Mouse (Mus musculus) CH12.LX (cell line): Measurements from ENCODE around the gene Pappa2. TPM values are rescaled to one million over a fixed set of nuclear protein-coding genes. Genes with fewer than 3 reads are reported as not detected.

ENCODE experiments used
- DNase-seq: peaks from one replicate; pipeline ENCODE4 v3.0.0-alpha.2; 2013; ENCODE audit errors: extremely low read depth
- H3K27ac ChIP-seq: 2 replicates; pipeline ENCODE4 v1.5.1; 2012; ENCODE audit warnings: low read depth, mild to moderate bottlenecking, control low read depth, moderate library complexity; ENCODE audit not compliant: insufficient read depth
- H3K27me3 ChIP-seq: replicated peaks from 2 replicates; pipeline ENCODE3; 2012; ENCODE audit warnings: inconsistent platforms
- H3K36me3 ChIP-seq, 2 experiments: replicated peaks in 1 of 2; 2 replicates each; pipeline versions ENCODE3 to v1.6.1; 2012; ENCODE audit warnings: inconsistent platforms in 1 of 2, low read length in 1 of 2, mild to moderate bottlenecking in 1 of 2, mixed read lengths in 1 of 2, moderate library complexity in 1 of 2; ENCODE audit not compliant: control insufficient read depth in 1 of 2, insufficient read depth in 1 of 2
- H3K4me1 ChIP-seq, 2 experiments: 2 replicates each; pipeline ENCODE4 v1.6.1; 2012; ENCODE audit warnings: inconsistent platforms in 1 of 2, moderate library complexity in 1 of 2; ENCODE audit not compliant: insufficient read depth in 2 of 2, control insufficient read depth in 1 of 2
- H3K4me2 ChIP-seq: 2 replicates; pipeline ENCODE4 v1.6.1; 2012; ENCODE audit warnings: low read depth, mild to moderate bottlenecking, control low read depth; ENCODE audit not compliant: poor library complexity, insufficient read depth, severe bottlenecking
- H3K4me3 ChIP-seq, 3 experiments: fragments of 150-350 bp in 1 of 3; sonication (generic) in 1 of 3; replicated peaks in 1 of 3; 2 replicates each; pipeline versions ENCODE3 to v1.5.1; 2011 to 2012; ENCODE audit warnings: low read depth in 2 of 3, low read length in 2 of 3, mild to moderate bottlenecking in 2 of 3, moderate library complexity in 2 of 3, control low read depth in 1 of 3, improper control_type of control experiment in 1 of 3, inconsistent platforms in 1 of 3, mixed read lengths in 1 of 3; ENCODE audit not compliant: poor library complexity in 1 of 3
- H3K79me2 ChIP-seq: replicated peaks from 2 replicates; pipeline ENCODE4 v1.6.1; 2012; ENCODE audit warnings: mild to moderate bottlenecking, moderate library complexity; ENCODE audit not compliant: control insufficient read depth, poor library complexity, insufficient read depth, severe bottlenecking; ENCODE audit errors: extremely low read depth
- H3K9ac ChIP-seq: 2 replicates; pipeline ENCODE4 v1.6.1; 2012; ENCODE audit warnings: low read depth, mild to moderate bottlenecking, control low read depth, moderate library complexity; ENCODE audit not compliant: insufficient read depth
- H3K9me3 ChIP-seq: replicated peaks from 2 replicates; pipeline ENCODE3; 2012; ENCODE audit warnings: low read length, inconsistent platforms, mixed read lengths
- BHLHE40 ChIP-seq: IDR thresholded peaks from 2 replicates; pipeline ENCODE4 v1.6.1; 2011; ENCODE audit warnings: mild to moderate bottlenecking, low read depth, low read length, improper control_type of control experiment
- E2F4 ChIP-seq: IDR thresholded peaks from 2 replicates; pipeline ENCODE4 v1.6.1; 2011; ENCODE audit warnings: low read depth, low read length, improper control_type of control experiment; ENCODE audit not compliant: insufficient replicate concordance
- EP300 ChIP-seq: IDR thresholded peaks from 2 replicates; pipeline ENCODE4 v1.6.1; 2011; ENCODE audit warnings: low read length, improper control_type of control experiment
- GABPA ChIP-seq: IDR thresholded peaks from 2 replicates; pipeline ENCODE4 v1.6.1; 2012; ENCODE audit warnings: low read depth, low read length, improper control_type of control experiment, inconsistent platforms; ENCODE audit not compliant: insufficient replicate concordance
- IRF4 ChIP-seq: IDR thresholded peaks from 2 replicates; pipeline ENCODE4 v1.6.1; 2014; ENCODE audit warnings: low read depth, mild to moderate bottlenecking, inconsistent platforms, low read length, improper control_type of control experiment
- MAZ ChIP-seq: IDR thresholded peaks from 2 replicates; pipeline ENCODE4 v1.6.1; 2012; ENCODE audit warnings: low read depth, mild to moderate bottlenecking, inconsistent platforms, low read length, improper control_type of control experiment, moderate library complexity
- MYC ChIP-seq: IDR thresholded peaks from 2 replicates; pipeline ENCODE4 v1.6.1; 2011; ENCODE audit warnings: low read depth, mild to moderate bottlenecking, improper control_type of control experiment, low read length
- NRF1 ChIP-seq: IDR thresholded peaks from 2 replicates; pipeline ENCODE4 v1.6.1; 2014; ENCODE audit warnings: low read depth, mild to moderate bottlenecking, inconsistent platforms, low read length, improper control_type of control experiment, moderate library complexity
- PAX5 ChIP-seq: IDR thresholded peaks from 2 replicates; pipeline ENCODE4 v1.6.1; 2012; ENCODE audit warnings: low read length, inconsistent platforms, mixed read lengths
- RAD21 ChIP-seq: IDR thresholded peaks from 2 replicates; pipeline ENCODE4 v1.6.1; 2011; ENCODE audit warnings: low read depth, mild to moderate bottlenecking, low read length, improper control_type of control experiment, moderate library complexity
- RCOR1 ChIP-seq: conservative IDR thresholded peaks from 2 replicates; pipeline ENCODE4 v1.6.1; 2012; ENCODE audit warnings: low read depth, mild to moderate bottlenecking, inconsistent platforms, low read length, improper control_type of control experiment
- TBP ChIP-seq: conservative IDR thresholded peaks from 2 replicates; pipeline ENCODE4 v1.6.1; 2011; ENCODE audit warnings: low read depth, low read length, improper control_type of control experiment
- TCF12 ChIP-seq: IDR thresholded peaks from 2 replicates; pipeline ENCODE4 v1.6.1; 2014; ENCODE audit warnings: low read depth, mild to moderate bottlenecking, inconsistent platforms, low read length, improper control_type of control experiment
- UBTF ChIP-seq: IDR thresholded peaks from 2 replicates; pipeline ENCODE4 v1.6.1; 2012; ENCODE audit warnings: low read depth, mild to moderate bottlenecking, inconsistent platforms, low read length, improper control_type of control experiment, moderate library complexity
- USF1 ChIP-seq: IDR thresholded peaks from 2 replicates; pipeline ENCODE4 v1.6.1; 2014; ENCODE audit warnings: low read depth, mild to moderate bottlenecking, inconsistent platforms, low read length, improper control_type of control experiment
- USF2 ChIP-seq: conservative IDR thresholded peaks from 2 replicates; pipeline ENCODE4 v1.6.1; 2011; ENCODE audit warnings: low read depth, low read length, improper control_type of control experiment
- ZKSCAN1 ChIP-seq: IDR thresholded peaks from 2 replicates; pipeline ENCODE4 v1.6.1; 2012; ENCODE audit warnings: low read depth, inconsistent platforms, low read length, improper control_type of control experiment, borderline replicate concordance
- ZMIZ1 ChIP-seq: IDR thresholded peaks from 2 replicates; pipeline ENCODE4 v1.6.1; 2012; ENCODE audit warnings: low read depth, mild to moderate bottlenecking, inconsistent platforms, low read length, improper control_type of control experiment
- dilution Hi-C: fragments of 300-500 bp; cut with MboI; formaldehyde crosslinking; loops from 2 replicates; pipeline ENCODE4 v1.14.3; 2020; ENCODE audit warnings: low sequenced_read_pairs; ENCODE audit not compliant: extremely low pct_unique_long_range_greater_than_20kb, extremely low pct_ligation_motif_present
- in situ Hi-C: fragments of 300-500 bp; cut with MboI; formaldehyde crosslinking; loops from 3 replicates; pipeline ENCODE4 v1.14.3; 2019; ENCODE audit warnings: low sequenced_read_pairs, low pct_ligation_motif_present, low pct_unique_long_range_greater_than_20kb, mixed read lengths
- polyA plus RNA-seq: library from polyadenylated mRNA; unstranded; fragments of >175 nt; gene quantifications from 2 replicates; pipeline ENCODE4 v1.2.1, GENCODE M21; 2012; ENCODE audit warnings: low read depth; ENCODE audit not compliant: insufficient read length
- total RNA-seq, 2 experiments: library from RNA; depleted of rRNA; stranded (reverse); fragments of 300-350 nt in 1 of 2; fragments of >200 nt in 1 of 2; gene quantifications; 2 replicates each; pipeline ENCODE4 v1.2.3; 2012 to 2014

Gene Pappa2
- total and polyA plus RNA-seq, 3 experiments, result 0.17 to 1.3 (median 0.20) TPM

- Histone ChIP-seq H3K36me3 (no peaks in the 10 kb centered on the region), H3K27me3 (no peaks in the 10 kb centered on the region), H3K79me2 (no peaks in the 10 kb centered on the region), H3K9me3 (no peaks in the 10 kb centered on the region), H3K4me1 (0 out of 4 replicates have a peak, but pooled peaks cover 0 to 4% of the 10 kb centered on the region in 2 experiments), H3K4me3 (no peak overlapping the region), H3K4me2 (no peak overlapping the region), H3K27ac (no peak overlapping the region), H3K9ac (no peak overlapping the region)
- DNase-seq, result no peak
- dilution Hi-C loops, result no loop called here
- in situ Hi-C loops, result no loop called here
- TF ChIP-seq ZMIZ1 (no peak), MYC (no peak), IRF4 (no peak)
Measured at GRCm38 (mm10) chr1:158929369-158929768, 50.9 kb downstream of the Pappa2 start.

GRCm38 (mm10) chr1:158920451-158920850 is 59.8 kb downstream of the Pappa2 start:
- no peak overlapping the region for H3K9ac ChIP-seq
- H3K27me3 ChIP-seq, result no peaks in the 10 kb centered on the region
- H3K4me1 ChIP-seq, result no peaks in the 10 kb centered on the region
- H3K79me2 ChIP-seq, result no peaks in the 10 kb centered on the region
- H3K4me3 ChIP-seq, result no peak overlapping the region
- dilution Hi-C loops, result no loop called here
- H3K4me2 ChIP-seq, result no peak overlapping the region
- H3K9me3 ChIP-seq, result no peaks in the 10 kb centered on the region
- DNase-seq, result no peak
- H3K27ac ChIP-seq, result no peak overlapping the region
- H3K36me3 ChIP-seq, result no peaks in the 10 kb centered on the region
- no peak for TF ChIP-seq EP300
- TF ChIP-seq E2F4, result no peak
- no peak for TF ChIP-seq RAD21
- TF ChIP-seq USF1, result no peak
- TF ChIP-seq RCOR1, result no peak
- TF ChIP-seq ZKSCAN1, result no peak
- TF ChIP-seq MYC, result no peak
- TF ChIP-seq BHLHE40, result no peak
- TF ChIP-seq GABPA, result no peak
- TF ChIP-seq TCF12, result no peak
- TF ChIP-seq TBP, result no peak
- TF ChIP-seq ZMIZ1, result no peak
- no peak for TF ChIP-seq MAZ
- TF ChIP-seq PAX5, result no peak
- TF ChIP-seq UBTF, result no peak
- no peak for TF ChIP-seq NRF1
- no peak for TF ChIP-seq USF2
- TF ChIP-seq, all 38 proteins: peak for 0
- in situ Hi-C loops, result no loop called here
